Mouse (Mus musculus) heart, adult 18-20 months (tissue): Measurements from ENCODE around the gene Krtcap3. TPM values are rescaled to one million over a fixed set of nuclear protein-coding genes. Genes with fewer than 3 reads are reported as not detected.

ENCODE experiments used
- DNase-seq, 2 experiments: peaks; one replicate each; pipeline ENCODE4 v3.0.0; 2021 to 2022; ENCODE audit warnings: mixed read lengths in 1 of 2
- total RNA-seq, 2 experiments: library from RNA; stranded (reverse); gene quantifications; 2 replicates each; pipeline ENCODE4 v1.2.3; 2021

The Krtcap3 gene
- total RNA-seq, 2 experiments from 2014 or later = 0.82 to 1.4 TPM

- no peak for DNase-seq
These were observed 1.5 kb downstream of the Krtcap3 start for GRCm38 (mm10) chr5:31252795-31253545.

DNA sequence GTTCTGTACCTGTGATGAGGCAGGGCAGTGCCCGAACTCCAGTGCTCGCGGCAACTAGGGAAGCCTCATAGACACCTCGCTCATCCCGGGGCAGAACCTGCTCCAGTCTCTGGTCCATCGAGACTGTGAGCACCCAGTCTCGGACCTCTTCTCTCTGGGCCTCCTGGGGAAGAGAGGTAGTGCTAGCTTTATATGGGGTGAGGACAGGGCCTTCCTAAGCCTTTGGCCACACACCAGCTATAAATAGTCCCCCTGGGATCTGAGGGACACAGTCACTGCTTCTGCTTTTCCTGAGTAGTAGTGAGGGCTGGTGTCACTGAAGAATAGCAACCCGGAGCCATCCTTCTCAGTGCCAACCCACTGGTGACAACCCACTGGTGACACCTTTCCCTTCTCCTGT lies 2.3 kb downstream of the Krtcap3 start:
- DNase-seq = peak; percentile 17 to 21

DNA sequence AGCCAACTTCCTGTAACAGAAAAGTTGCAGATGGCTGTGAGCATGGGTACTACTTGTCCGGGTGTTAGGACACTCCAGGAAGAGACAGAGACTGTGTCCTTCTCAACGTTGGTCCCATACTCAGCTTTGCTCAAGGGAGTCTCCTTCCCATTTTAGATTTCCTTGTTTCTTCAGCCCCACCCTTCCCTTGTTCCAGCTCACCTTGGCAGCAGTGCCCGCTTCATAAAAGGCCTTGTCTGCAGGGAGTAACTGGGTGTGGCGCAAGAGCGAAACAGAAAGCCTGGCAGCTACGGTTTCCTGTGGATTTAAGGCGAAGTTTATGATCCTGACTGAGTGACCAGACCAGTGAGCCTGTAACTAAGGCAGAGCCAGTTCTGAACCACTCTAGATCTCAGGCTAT lies 3.0 kb downstream of the Krtcap3 start:
- DNase-seq = peak; percentile 62 to 81

- no peak for DNase-seq
These were observed 3.4 kb downstream of the Krtcap3 start for GRCm38 (mm10) chr5:31254901-31255300.

DNA sequence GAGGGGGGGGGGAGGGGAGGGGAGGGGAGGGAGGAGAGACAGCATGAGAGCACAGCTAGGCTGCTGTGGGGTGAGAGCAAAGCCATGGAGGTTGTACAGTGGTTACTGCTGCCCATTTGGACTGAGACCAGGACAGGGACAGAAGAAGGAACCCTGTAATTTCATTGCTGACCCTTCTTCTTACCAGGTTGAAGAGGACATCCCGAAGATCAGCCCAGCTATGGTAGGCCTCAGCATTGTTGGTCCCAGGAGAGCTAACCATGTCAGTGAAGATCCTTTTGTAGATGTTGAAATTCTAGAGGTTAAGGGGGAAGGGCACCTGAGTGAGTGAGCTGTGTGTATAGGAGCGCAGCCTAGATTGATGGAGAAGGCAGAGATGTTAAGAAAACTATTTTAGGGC lies 3.9 kb downstream of the Krtcap3 start:
- no peak for DNase-seq

DNA sequence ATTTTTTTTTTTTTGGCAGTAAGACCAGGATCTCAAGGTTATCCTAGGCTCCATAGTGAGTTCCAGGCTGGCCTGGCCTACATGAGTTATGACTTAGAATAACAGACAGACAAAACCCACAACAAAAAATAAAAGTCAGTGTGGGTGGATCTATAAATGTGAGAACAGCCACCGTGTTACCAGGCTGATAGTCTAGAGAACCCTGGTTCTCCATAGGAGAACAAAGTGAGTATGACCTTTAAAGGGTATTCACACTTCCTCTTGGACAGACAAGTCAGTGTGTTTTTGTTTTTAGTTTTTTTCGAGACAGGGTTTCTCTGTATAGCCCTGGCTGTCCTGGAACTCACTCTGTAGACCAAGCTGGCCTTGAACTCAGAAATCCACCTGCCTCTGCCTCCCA lies 4.5 kb downstream of the Krtcap3 start:
- DNase-seq = no peak

GRCm38 (mm10) chr5:31257616-31258015 lies 6.1 kb downstream of the Krtcap3 start:
- DNase-seq = peak in 1 of 2 experiments; percentile 20

DNA sequence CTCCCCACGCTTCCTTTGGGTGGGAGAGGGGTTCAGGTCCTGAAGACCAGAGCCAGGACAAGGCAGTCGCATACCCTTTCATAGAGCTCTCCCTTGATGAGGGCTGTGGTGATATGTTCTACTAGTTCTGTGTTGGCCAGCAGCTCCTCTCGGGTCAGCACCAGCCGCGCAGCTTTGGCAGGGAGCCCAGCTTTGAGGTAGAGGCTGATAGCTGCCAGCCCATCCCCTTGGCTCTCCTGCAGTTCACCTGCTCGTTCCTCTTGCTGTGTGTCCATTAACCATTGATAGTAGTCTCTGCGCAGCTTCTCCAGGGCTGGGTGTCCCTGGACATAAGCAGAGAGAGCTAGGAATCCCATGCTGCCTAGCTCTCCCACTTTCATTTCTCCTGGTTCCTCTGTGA lies 14.6 kb downstream of the Krtcap3 start:
- DNase-seq = peak; percentile 35 to 39

DNA sequence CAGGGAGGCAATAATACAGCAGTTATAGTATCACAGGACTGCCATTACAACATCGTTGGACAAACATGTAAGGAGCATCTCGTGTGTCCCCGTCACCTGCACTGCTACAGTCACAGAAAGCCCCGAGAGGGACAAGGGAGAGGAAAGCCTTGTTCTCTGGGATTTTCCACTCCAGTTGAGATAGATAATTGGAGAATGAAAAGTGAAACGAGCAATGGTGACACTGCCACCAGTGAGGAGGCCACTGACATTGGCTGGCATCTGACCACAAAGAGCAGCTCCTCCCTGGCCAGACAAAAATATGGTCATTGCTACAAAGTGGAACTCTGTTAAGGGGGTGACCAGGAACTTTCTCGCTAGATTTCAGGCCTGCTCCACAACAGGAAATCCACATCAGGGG lies 16.2 kb downstream of the Krtcap3 start:
- DNase-seq = no peak

DNA sequence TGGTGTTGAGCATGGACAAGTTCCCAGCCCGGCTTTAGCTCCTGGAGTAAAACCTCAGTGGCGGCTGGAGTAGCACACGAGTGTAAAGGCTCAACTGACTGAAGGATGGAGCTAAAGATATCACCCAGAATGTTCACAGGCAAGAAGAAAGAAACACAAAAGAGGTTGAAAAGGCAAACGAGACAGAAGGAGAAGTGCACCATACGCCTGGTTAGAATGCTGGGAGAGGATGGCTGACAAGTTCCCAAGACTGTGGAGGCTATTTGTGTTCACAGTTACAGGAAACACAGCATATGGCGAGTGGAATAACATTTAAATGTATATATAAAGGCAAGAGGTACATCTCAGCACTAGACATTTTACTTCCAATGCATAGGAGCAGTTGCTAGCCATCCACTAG lies 21.5 kb downstream of the Krtcap3 start:
- DNase-seq = no peak

DNA sequence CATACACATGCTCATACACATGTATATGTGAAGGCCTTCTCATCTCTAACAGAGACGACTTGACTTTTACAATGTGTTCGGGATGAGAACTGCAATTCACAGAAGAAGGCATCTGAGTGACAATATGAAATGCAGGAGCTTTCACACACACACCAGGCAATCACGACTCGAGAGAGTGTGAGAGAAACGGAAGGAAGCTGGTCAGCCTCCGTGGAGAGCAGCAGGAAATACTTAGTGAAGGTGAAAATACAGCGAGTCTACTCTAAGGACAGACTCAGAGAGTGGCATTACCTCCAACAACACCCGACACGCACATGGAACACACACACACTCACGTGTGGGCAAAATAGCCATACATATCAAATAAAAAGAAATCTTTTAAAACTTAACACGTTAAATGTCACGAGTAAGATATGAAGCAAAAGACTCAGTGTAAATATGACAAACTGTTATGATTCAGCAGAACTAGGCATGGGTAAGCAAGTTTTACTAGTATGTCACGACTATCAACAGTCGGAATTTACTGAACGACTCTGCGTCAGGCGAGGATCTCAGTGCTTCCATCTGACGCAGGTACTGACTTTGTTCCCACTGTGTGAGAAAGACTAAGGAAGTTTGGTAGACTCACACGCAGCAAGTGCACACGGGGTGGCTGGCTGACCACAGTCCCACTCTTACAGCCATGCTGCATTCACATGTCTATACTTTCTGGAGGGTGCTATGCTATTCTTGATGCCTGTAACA lies 27.9 kb downstream of the Krtcap3 start:
- DNase-seq = no peak

- DNase-seq = peak in 1 of 2 experiments; percentile 21
These were observed 36.7 kb downstream of the Krtcap3 start for GRCm38 (mm10) chr5:31288225-31288624.

- no peak for DNase-seq
These were observed 37.2 kb downstream of the Krtcap3 start for GRCm38 (mm10) chr5:31288655-31289054.

DNA sequence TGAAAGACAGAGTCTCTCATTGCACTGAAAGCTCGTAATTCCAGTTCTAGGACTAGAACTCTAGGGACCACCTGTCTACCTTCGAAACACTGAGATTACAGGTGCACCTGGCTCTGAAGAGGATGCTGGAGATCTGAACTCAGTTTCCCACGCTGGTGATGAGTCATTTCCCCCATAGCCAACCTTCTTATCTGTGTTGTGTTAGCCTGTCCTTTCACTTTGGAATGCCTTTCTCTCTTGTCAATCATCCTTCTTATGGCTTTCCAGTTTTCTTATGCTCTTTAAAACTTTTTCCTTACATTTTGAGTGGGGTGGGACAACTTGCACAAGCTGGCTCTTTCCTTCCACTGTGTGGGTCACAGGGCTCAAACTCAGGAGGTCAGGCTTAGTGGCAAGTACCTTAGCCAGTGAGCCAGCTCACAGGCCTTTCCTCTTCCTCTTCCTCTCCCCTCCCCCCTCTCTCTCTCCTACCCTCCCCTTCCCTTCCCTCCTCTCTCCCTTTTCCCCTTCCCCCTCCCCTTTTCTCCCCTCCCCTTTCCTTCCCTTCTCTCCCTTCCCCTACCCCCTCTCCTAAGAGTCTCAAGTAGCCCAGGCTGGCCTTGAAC lies 38.2 kb downstream of the Krtcap3 start:
- no peak for DNase-seq

DNA sequence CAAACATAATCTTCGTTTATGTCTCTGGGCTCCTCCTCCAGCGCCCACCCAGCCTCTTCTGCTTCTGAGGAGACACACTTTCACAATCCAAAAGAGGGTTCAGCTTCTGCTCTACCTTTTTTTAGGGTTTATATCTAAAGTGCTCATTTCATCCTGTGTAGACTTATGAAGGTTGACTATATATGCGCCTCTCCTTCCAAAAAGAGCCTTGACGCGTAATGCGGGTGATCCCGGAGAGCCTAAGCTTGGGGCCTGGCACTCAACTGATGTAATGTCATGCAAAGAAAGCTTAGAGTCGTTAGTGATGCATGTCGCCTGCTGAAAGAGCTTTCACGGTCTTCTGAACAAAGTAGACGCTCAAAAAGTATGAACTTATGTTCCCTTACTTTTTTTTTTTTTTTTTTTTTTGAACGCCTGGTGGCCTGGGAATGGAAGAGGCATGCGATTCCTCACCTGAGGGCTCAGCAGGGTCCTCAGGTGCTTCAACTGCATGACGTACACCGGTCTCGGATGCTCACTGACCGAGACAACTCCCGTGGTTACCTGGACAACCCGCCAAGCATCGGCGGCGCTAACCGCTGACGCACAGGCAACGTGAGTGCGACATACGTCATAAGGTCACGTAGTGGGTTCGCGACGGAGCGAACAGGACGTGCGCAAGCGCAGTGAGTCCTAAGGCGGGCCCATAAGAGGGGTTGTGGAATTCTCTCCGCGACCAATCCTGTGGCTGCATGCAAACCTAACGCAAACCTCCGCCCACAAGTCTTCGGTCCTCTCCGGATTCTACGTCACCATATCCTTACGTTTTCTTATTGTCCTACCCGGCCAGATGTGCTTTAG lies 39.2 kb downstream of the Krtcap3 start, which contains the start of gene Ift172:
Gene Ift172, minus strand, starts transcription at position 596 of the 840 bp plus-strand sequence.
- DNase-seq = peak; percentile 97 to 98

- no peak for DNase-seq
These were observed 39.8 kb downstream of the Krtcap3 start for GRCm38 (mm10) chr5:31291361-31291688.

GRCm38 (mm10) chr5:31294964-31295605 lies 43.6 kb downstream of the Krtcap3 start:
- no peak for DNase-seq

DNA sequence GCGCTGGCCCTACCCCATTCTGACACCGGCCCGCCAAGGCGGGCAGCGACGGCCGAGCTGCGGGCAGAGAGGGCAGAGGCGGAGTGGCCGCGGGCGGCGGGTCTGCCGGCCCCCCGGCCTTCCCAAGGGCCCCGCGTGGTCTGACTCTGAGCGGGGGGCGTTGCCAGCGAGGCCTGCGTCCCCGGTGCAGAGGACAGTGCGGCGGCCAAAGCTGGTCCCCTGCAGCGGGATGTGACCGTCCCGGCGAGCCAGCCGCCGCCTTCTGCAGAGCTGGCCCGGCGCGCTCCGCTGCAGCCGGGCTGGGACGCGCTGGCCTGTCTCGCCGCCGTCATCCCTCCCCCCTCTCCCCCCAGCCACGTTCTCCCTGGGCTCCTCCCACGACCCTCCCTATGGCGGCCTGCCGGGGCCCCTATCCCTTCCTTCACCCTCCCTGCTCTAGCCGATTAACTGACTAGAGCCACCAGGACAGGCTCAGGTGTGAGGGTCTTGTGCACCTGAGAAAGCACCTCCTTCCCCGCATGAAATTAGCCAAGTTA lies 44.2 kb downstream of the Krtcap3 start, which contains the start of gene Fndc4:
Gene Fndc4, minus strand, starts transcription at position 475 of the 536 bp plus-strand sequence.
- peak; percentile 22 to 40 for DNase-seq

GRCm38 (mm10) chr5:31297047-31297757 lies 45.7 kb downstream of the Krtcap3 start, which contains the start of gene Gckr:
Gckr (plus strand) TSS chr5:31297443.
- no peak for DNase-seq

DNA sequence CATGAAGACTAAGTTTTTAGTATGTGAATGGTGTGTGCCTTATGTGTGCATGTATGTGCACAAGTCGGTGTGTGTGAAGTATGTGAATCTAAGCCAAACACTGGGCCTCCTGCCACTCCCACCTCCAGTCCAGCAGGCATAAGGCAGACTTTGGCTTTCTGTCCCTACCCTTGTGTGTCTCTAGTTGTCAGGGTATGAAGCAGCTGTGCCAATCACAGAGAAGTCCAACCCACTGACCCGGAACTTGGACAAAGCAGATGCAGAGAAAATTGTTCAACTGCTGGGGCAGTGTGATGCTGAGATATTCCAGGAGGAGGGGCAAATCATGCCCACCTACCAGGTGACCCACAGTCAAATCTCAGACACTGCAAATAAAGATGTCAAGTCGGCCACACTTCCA lies 46.5 kb downstream of the Krtcap3 start:
- DNase-seq = no peak

DNA sequence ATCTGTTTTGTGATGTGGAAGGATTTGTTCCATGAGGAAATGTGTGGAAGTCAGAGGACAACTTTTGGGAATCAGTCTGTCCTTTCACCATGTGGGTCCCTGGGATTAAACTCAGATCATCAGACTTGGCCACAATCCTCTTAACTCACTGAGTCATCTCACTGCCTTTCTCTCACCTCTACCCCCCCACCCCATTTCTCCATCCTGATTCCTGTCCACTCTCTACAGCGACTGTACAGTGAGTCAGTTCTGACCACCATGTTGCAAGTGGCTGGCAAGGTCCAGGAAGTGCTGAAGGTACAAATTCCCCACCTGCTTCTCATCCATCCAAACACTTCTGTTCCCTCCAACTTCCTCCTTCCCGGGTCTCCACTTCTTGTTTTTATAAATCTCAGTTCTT lies 47.0 kb downstream of the Krtcap3 start:
- no peak for DNase-seq
